Mouse (Mus musculus): Measurements from ENCODE around the gene Trp53rka. TPM values are rescaled to one million over a fixed set of nuclear protein-coding genes. Genes with fewer than 3 reads are reported as not detected.

Trp53rka gene
- polyA plus RNA-seq, 1 experiment, result 12.9 TPM

Other genes with a start within 250 kb of the Trp53rka start
- 67.5 and 156 TPM in 2 replicates for gene Slc35c2, start 205.5 kb downstream of the Trp53rka start, polyA plus RNA-seq (2012; rRNA removed)
- gene Elmo2, start 166.8 kb downstream of the Trp53rka start, polyA plus RNA-seq (2012; rRNA removed), result 39.4 and 57.0 TPM in 2 replicates
- gene Zfp663, start 124.6 kb downstream of the Trp53rka start, polyA plus RNA-seq (2012; rRNA removed), result not detected in 2 replicates
- 0.45 and 0.62 TPM in 2 replicates for gene Zfp334, start 105.1 kb downstream of the Trp53rka start, polyA plus RNA-seq (2012; rRNA removed)
- 0.69 and 1.8 TPM in 2 replicates for gene Ocstamp, start 92.9 kb downstream of the Trp53rka start, polyA plus RNA-seq (2012; rRNA removed)
- 0.05 and 0.12 TPM in 2 replicates for gene Slc13a3, start 20.1 kb downstream of the Trp53rka start, polyA plus RNA-seq (2012; rRNA removed)
- gene Slc2a10, start 10.5 kb upstream of the Trp53rka start, polyA plus RNA-seq (2012; rRNA removed), result 4.8 and 7.0 TPM in 2 replicates
- 1.1 and 1.5 TPM in 2 replicates for gene Eya2, start 101.7 kb upstream of the Trp53rka start, polyA plus RNA-seq (2012; rRNA removed)